Mouse (Mus musculus) testis, adult 2 months (tissue): ENCODE data around the gene Zfp277. TPM values are rescaled to one million over a fixed set of nuclear protein-coding genes. Genes with fewer than 3 reads are reported as not detected.

ENCODE experiments used
- H3K27ac ChIP-seq: fragments of 200-500 bp; 2 replicates; pipeline ENCODE4 v1.5.1; 2012; ENCODE audit warnings: low read depth, low read length; ENCODE audit not compliant: control insufficient read depth, insufficient read depth
- H3K27me3 ChIP-seq: fragments of 200-500 bp; 2 replicates; pipeline ENCODE4 v1.6.1; 2012; ENCODE audit warnings: mild to moderate bottlenecking, low read length, moderate library complexity; ENCODE audit not compliant: control insufficient read depth, insufficient read depth
- H3K36me3 ChIP-seq: fragments of 200-500 bp; 2 replicates; pipeline ENCODE4 v1.6.1; 2012; ENCODE audit warnings: mild to moderate bottlenecking, low read length; ENCODE audit not compliant: control insufficient read depth, insufficient read depth
- H3K4me1 ChIP-seq: fragments of 200-500 bp; 2 replicates; pipeline ENCODE4 v1.6.1; 2012; ENCODE audit warnings: low read length; ENCODE audit not compliant: control insufficient read depth, insufficient read depth
- H3K4me3 ChIP-seq: fragments of 200-500 bp; 2 replicates; pipeline ENCODE4 v1.5.1; 2012; ENCODE audit warnings: low read depth, mild to moderate bottlenecking, low read length, moderate library complexity, mixed read lengths; ENCODE audit not compliant: control insufficient read depth
- CTCF ChIP-seq: fragments of 200-500 bp; IDR thresholded peaks from 2 replicates; pipeline ENCODE4 v1.5.1; 2012; ENCODE audit warnings: low read depth, mild to moderate bottlenecking, inconsistent platforms, low read length, moderate library complexity; ENCODE audit not compliant: control insufficient read depth, insufficient read depth, insufficient replicate concordance
- POLR2A ChIP-seq: fragments of 200-500 bp; IDR thresholded peaks from 2 replicates; pipeline ENCODE4 v1.6.1; 2012; ENCODE audit warnings: low read depth, mild to moderate bottlenecking, inconsistent platforms, low read length, moderate library complexity; ENCODE audit not compliant: control insufficient read depth
- polyA plus RNA-seq: library from polyadenylated mRNA; depleted of rRNA; stranded (reverse); fragments of >200 nt; gene quantifications from 2 replicates; pipeline ENCODE4 v1.2.3, GENCODE M21; 2012

Gene Zfp277
- polyA plus RNA-seq, 1 experiment, result 3.2 TPM

DNA sequence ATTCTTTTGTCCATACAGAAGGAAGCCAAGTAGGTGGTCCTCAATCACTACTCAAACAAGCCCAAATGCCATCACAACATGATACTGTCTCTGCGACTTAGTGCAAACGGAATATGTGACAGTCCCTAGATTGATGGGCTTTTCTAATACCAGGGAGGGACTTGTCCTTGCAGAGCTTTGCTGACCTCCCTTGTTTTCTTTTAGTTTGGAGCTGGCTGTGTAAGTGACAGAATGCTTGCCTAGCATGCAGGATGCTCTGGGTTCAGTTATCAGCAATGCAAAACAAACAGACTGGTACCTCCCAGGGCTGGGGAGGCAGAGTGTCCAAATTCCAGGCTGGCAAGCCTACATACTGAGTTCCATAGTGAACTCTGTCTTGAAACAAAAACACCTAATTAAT, 7.7 kb downstream of the Zfp277 start:
- Histone ChIP-seq H3K4me1 (no peaks in the 10 kb centered on the region; the same call in 1 of the 2 replicates), H3K36me3 (no peaks in the 10 kb centered on the region), H3K27ac (no peak overlapping the region), H3K27me3 (no peaks in the 10 kb centered on the region), H3K4me3 (no peak overlapping the region)
- TF ChIP-seq POLR2A, result no peak

DNA sequence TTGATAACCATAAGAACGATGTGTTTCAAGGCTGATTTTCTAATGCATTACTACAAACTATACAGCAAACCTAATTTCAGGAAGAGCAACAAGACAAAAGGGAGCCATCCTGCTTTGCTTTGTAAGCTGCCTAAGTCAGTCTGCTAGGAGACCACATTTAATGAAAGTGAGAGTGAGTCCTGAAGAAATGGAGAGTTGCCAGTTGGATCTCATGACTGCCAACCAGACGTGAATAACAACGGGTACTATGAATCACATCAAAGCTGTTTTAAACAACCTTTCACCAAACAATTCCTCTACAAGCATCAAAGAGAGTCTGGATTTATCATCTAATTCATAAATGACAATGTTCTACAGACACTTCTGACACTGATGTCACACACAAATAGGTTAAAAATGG, 11.6 kb downstream of the Zfp277 start:
- no peaks in the 10 kb centered on the region for H3K36me3 ChIP-seq
- H3K4me1 ChIP-seq, result peaks cover 4% of the 10 kb centered on the region; the same call in 1 of the 2 replicates
- no peak overlapping the region for H3K4me3 ChIP-seq
- no peak for TF ChIP-seq POLR2A
- TF ChIP-seq CTCF, result no peak
- H3K27me3 ChIP-seq, result no peaks in the 10 kb centered on the region
- H3K27ac ChIP-seq, result no peak overlapping the region

DNA sequence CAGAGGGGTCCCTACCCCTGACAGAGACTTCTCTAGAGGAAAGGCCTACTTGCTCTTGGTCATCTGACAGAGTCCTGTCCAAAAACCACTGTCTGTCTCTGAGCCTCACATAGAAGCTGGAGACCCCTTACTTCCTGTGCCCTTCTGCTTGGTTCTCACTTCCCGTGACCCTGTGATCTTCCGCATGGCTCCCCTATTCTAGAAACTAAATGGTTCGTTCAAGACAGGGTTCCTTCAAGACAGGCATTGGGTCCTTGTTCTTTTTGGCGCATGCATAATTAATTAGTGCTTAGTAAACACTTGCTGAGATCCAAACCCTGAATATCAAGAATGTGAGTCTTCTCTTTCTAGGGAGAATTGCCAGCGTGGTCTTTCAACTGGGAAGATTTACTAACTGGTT, 14.6 kb downstream of the Zfp277 start:
- Histone ChIP-seq H3K27me3 (no peaks in the 10 kb centered on the region), H3K4me1 (peaks cover 4% of the 10 kb centered on the region; the same call in 1 of the 2 replicates), H3K27ac (no peak overlapping the region), H3K4me3 (no peak overlapping the region), H3K36me3 (no peaks in the 10 kb centered on the region)
- TF ChIP-seq POLR2A (no peak), CTCF (no peak)

DNA sequence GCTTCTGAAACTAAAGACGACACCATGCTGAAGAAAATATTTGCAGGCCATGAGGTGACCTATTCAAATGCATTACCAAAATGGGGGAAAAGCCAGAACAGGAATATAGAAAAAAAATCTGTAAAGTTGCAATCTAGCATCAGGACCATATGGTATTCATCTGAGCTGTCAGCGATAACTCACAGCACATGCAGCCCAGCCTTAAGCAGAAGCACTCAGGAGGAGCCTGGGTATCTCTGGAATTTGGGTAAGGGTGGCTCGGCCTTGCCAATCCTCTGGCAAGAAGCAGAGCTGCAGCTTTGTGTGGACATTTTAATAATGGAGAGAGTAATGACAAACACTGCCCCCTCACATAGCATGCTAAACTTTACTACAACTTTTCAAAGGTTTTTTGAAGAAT, 15.7 kb downstream of the Zfp277 start:
- Histone ChIP-seq H3K4me3 (no peak overlapping the region), H3K36me3 (no peaks in the 10 kb centered on the region), H3K4me1 (peaks cover 4% of the 10 kb centered on the region; the same call in 1 of the 2 replicates), H3K27ac (no peak overlapping the region), H3K27me3 (no peaks in the 10 kb centered on the region)
- no peak for TF ChIP-seq CTCF
- no peak for TF ChIP-seq POLR2A

DNA sequence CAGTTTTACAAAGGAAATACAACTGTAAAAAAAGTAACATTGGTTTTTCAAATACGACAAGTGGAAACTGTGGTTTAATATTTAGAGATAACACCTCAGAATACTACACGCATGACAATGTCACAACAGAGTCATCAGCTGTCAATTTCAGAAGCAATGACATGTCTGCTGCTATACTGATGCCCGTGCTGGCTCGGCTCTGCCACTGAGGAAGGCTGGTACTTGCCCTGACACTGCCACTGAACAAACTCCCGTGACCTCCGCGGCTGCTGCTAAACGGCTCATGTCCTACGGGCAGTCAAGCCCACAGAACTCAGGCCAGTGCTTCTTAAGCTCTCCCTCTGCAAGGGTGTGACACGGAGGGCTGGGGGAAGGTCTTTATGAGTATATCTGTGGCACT, 18.1 kb downstream of the Zfp277 start:
- Histone ChIP-seq H3K27me3 (no peaks in the 10 kb centered on the region), H3K36me3 (no peaks in the 10 kb centered on the region), H3K27ac (no peak overlapping the region), H3K4me3 (no peak overlapping the region), H3K4me1 (peaks cover 4% of the 10 kb centered on the region; the same call in 1 of the 2 replicates)
- TF ChIP-seq POLR2A (no peak), CTCF (no peak)

DNA sequence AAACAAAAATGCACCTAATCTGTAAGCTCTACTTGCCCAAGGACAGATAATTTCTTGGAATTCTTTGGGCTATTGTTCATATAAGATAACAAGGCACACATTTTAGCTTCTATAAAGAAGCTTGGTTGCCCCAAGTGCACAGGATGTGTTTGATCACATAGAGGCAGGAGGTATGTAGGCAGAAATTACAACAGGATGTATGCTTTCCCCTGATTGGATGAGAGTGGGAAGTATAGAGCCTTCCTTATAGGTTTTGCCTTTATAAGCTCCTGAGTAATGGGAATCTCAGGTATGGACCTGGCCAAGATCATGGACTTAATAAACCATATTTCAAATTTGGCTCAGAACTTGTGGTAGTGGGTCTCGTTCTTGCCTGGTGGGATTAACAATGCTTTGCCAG, 20.7 kb downstream of the Zfp277 start:
- no peaks in the 10 kb centered on the region for H3K36me3 ChIP-seq
- TF ChIP-seq CTCF (no peak), POLR2A (no peak)
- H3K27me3 ChIP-seq, result no peaks in the 10 kb centered on the region

DNA sequence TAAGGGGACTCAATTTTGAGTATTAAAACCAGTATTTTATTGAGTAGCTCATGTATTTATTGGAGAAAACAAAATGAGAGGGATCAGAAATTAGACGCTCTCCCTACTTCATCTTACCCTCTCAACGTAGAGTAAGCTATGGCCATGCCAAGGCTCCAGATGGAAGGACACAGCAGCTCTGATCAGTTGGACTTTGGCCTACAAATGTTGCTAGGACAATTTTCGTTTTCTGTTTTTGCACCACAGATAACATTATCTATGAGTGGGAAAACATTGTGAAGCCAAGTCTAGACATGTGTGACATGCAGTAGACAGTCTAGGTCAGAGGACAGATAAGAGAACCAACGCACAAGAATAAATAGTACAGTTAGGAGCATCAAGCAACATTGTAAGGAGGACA, 28.4 kb downstream of the Zfp277 start:
- H3K27ac ChIP-seq, result no peak overlapping the region
- no peaks in the 10 kb centered on the region for H3K36me3 ChIP-seq
- H3K27me3 ChIP-seq, result no peaks in the 10 kb centered on the region
- peaks cover 2% of the 10 kb centered on the region for H3K4me1 ChIP-seq
- TF ChIP-seq POLR2A (no peak), CTCF (no peak)
- no peak overlapping the region for H3K4me3 ChIP-seq

More for the DNA sequence above, 20.7 kb downstream of the Zfp277 start:
- Histone ChIP-seq H3K27ac (no peak overlapping the region), H3K4me3 (no peak overlapping the region), H3K4me1 (no peaks in the 10 kb centered on the region)
